Mouse (Mus musculus): ENCODE data around the gene Sspo.
"Not testable (repeated sequence)": the region's sequence is repeated elsewhere in the genome, so short reads cannot be mapped to it uniquely, and the experiment has no call there.

Sspo gene

DNA sequence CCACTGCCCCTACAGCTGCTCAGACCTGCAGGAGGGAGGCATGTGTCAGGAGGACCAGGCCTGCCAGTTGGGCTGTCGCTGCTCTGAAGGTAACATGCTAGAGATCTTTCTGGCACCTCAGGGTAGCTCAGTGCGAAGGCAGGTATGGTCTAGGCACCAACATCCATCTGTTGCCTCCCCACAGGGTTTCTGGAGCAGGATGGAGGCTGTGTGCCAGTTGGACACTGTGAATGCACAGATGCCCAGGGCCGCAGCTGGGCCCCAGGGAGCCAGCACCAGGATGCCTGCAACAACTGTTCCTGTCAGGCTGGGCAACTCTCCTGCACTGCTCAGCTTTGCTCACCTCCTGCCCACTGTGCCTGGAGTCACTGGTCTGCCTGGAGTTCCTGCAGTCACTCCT is 41.7 kb downstream of the Sspo start:
- no peak for DNase-seq

DNA sequence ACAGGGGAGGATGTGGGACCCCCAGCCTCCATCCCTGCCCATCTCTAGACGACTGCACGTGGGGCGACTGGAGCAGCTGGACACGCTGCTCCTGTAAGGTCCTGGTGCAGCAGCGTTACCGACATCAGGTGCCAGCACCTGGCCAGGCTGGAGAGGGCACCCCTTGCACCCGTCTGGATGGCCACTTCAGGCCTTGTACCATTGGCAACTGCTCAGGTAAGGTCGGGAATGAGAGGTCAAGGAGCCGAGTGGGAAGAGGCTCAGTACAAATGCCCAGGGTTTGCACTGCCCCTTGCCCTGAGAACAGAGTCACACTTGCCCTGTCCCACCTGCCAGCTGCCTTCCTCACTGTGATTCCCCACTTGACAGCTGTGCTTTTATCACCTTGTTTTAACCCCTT is 43.3 kb downstream of the Sspo start:
- DNase-seq = no peak

DNA sequence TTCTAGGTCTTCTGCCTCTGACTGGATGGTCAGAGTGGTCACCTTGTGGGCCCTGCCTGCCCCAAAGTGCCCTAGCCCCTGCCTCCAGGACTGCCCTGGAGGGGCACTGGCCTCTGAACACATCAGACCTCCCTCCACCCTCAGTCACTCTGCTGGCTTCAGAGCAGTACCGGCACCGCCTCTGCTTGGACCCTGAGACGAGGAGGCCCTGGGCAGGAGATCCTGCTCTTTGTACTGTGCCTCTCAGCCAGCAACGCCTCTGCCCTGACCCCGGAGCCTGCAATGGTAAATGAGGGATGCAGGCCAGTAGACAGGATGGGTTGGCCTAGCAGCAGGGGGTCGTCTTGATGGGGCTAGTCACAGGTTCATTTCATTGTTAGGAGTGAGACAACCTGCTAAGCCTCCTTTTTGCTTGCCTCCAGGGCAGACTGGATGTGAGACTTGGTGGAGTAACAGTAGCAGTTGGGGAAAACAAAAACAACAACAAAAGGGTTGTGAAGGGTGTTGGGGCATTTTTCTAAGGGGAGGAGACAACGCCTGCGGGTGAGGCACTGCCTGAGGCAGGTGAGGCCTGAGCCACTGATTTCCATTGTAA is 45.2 kb downstream of the Sspo start:
- peak; percentile 16 for DNase-seq

DNA sequence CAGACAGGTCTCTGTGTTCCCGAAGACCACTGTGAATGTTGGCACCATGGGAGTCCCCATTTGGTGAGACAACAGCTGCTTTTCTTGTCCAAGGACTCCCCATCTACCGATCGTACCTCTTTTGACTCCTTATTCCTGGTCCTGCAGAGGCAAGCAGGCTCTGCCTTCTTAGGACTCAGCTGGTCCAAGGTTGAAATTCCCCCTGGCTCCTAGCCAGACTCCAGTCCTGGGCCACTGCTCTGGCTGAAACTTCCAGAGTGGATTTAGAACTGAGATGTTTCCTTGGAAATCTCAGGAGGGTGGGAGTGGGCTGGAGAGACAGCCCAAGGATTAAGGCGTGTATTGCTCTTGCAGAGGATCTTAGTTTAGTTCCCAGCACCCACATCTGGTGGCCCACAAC is 49.5 kb downstream of the Sspo start:
- no peak for DNase-seq

- DNase-seq = no peak
Observed at GRCm38 (mm10) chr6:48503847-48504240, 55.8 kb downstream of the Sspo start.

DNA sequence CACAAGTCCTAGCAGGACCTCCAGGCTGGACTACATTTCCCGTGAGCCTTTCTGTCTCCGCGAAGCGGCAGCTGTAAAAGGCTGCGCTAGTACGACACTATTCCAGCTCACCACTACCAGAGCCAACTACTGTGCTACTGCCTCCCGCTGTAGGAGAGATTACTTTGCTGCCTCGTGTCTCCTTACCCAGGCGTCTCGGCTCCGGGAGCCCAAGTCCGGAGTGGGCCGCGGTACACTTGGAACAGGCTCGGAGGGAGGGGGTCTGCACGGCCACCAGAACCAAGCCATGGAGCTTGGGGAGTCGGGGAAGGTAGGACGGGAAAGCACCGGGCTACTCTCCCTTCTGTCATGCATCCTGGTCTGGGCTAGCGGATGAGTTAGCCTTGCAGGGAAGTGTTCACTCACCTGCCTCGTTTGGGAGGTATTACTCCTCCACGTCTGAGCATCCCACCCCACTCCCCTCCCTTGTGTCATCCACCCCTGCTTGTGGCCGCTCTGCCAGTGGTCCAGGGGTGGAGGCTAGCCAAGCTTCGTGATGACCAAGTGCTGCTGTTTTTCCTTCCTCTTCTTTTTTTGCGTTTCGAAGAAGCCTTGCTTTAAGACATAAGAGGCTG is 56.3 kb downstream of the Sspo start:
- DNase-seq = peak; percentile 90

DNA sequence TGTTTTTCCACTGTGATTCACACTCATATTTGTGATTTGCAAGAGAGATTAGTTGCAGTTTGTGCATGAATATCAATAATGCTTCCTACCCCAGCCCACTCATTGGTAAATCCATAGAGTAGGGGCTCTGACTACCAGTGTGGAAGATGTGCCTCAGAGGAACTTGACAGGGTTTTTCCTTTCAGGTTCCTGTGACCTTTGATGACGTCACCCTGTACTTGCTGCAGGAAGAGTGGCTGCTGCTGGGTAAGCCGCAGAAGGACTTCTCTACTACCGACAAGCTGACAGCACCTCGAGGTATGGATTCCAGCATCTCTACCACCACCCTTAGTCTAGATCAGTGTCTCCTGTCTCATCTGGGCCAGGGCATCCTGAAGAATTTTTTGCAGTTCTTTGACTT is 60.1 kb downstream of the Sspo start:
- DNase-seq = no peak

DNA sequence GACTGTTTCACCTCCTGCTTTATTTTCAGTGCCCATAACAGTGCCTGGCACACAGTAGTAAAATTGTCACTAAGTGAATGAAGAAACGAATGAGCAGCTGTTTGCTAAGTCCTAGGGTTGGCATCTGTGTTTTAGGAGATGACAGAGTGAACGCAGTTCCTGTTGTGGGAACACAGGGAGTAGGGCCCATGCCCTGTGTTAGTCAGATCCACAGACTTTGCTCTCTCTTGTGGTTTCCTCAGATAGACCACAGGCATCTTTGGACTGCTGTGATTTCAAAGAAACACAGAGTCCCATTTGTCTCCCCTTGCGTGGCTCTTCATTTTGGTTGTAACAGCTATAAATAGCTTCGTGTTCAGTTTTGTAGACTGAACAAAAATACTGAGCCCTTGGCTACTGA is 62.4 kb downstream of the Sspo start:
- no peak for DNase-seq

DNA sequence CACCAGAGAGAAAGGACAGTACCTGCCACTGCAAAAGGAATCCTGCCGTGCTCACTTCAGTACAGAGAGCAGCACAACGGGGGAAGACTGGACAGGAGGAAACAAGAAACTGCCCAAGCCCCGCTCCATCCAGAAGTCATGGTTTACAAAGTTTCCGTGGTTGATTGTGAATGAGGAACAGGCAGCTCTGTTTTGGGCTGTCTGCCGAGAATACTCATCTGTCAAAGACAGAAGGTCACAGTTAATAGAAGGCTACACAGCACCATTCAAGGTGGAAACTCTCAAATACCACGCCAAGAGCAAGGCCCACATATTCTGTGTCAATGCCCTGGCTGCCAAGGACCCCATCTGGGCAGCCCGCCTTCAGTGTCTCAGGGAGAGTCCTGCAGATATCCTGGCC is 63.8 kb downstream of the Sspo start:
- DNase-seq = no peak

- not testable (repeated sequence) for DNase-seq
Observed at GRCm38 (mm10) chr6:48524882-48525281, 76.9 kb downstream of the Sspo start.

GRCm38 (mm10) chr6:48527901-48528300 is 79.9 kb downstream of the Sspo start:
- no peak for DNase-seq

DNA sequence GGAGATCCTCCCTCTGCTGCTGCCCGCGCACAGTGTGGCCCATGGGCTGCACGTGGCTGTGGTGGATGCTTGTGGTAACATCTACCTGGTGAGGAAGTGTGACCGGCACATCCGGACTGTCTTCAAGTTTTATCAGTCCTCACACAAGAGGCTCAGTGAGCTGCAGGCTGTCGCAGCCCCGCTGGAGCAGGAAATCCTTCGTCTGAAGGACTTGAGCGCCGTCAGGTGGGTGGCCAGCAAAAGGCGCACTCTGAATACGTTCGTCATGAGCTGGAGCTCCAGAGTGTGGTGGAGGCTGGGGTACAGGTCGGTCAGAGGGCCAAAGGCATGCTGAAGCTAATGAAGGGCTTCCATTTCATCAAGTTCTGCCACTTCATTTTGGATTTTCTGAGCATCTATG is 81.2 kb downstream of the Sspo start:
- DNase-seq = peak; percentile 5

DNA sequence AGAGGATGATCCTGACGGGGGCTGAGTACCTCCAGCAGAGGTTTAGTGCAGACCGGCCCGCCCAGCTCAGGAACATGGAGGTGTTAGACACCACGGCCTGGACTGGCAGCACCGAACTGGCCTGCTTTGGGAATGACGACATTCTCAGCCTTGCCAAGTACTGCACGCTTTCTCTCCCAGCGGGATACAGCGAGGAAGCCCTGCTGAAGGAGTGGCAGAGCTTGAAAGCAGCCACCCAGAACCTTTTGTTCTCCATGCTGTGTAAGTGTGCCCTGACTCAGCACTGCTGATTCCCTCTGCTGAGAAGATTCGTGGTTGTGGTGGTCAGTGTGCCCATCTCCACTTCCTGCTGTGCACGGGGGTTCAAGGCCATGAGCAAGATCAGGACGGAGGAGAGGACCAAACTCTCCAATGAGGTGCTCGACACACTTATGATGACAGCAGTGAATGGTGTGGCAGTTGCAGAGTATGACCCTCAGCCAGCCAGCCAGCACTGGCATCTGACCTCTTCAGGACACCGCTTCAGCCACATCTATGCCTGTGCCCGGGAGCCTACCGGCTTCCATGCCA is 81.9 kb downstream of the Sspo start:
- DNase-seq = no peak

DNA sequence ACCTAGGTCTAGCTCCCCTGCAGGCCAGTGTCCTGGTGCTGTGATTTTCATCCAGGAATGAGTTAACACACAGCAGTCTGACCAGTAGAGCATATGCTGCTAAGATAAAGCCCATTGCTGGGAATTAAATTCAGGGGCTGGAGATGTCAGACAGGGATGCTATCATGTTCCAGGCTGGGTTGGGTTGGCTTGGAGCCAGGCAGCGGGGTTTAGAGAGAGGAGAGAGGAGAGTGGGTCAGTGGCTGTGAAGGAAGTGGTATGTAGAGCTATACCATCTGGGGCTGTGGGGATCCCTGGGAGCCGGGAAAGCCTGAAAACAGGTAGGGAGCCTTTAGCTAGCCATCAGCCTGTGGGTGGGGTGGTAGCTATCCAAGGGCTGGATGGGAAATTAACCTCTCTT is 82.8 kb downstream of the Sspo start:
- DNase-seq = peak; percentile 3

DNA sequence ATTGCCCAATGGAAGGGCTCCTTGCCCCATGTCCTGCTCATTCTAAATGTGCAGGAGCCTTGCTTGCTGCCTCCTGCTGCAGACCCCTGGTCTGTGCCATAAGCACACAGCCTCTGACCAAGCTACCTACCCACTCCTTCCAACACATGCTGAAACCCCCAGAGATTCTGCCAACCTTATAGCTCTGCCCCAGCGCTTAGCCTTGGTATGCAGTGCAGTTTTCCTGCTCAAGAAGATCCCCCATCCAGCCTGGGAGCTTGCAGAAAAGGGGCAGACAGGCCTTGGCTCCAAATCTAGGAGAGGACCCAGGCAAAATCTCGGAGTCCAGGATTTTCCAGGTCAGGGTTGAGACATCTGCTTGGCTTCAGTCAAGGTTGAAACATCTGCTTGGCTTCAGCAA is 85.4 kb downstream of the Sspo start:
- no peak for DNase-seq

- DNase-seq = no peak
Observed at GRCm38 (mm10) chr6:48534913-48535312, 86.9 kb downstream of the Sspo start.

GRCm38 (mm10) chr6:48536091-48536490 is 88.1 kb downstream of the Sspo start:
- no peak for DNase-seq

- peak; percentile 96 for DNase-seq
Observed at GRCm38 (mm10) chr6:48537105-48537954, 89.3 kb downstream of the Sspo start, which contains the start of gene Atp6v0e2. Gene Atp6v0e2 (plus strand): TSS chr6:48537615.

DNA sequence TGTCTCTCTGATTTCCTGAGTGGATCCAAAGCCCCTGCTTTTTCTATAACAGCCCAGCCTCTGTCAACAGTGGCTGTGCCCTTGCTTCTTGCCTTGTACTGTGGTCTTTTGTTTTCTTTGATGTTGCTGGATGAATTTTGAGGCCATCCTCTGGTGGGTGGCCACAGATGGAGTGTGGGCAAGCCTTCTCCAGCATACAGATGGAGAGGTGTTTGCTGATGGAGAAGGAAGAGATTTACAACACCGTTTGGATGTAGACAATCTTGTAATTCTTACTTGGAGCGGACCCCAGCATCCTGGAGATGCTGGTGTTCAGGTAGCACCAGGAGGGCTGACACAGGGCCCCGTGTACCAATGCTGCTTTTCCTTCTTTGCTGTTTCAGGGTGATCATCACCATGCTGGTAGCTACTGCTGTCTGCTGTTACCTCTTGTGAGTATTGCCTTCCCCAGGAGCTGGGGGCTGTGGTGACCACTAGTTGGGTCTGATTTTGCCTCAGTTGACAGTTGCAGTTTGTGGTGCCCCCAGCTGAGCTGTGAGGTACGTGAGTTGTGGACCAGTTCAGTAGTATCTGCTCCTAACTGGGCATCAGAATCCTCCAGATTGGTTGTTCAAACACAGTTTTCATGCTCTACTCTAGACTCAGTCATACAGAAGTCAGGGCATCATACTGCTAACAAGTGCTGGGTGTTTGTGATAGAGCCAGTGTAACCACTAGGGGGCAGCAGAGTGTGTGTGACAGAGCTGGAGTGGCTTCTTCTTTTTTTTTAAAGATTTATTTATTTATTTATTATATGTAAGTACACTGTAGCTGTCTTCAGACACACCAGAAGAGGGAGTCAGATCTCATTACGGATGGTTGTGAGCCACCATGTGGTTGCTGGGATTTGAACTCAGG is 91.1 kb downstream of the Sspo start:
- DNase-seq = peak; percentile 87

- no peak for DNase-seq
Observed at GRCm38 (mm10) chr6:48539860-48540259, 91.8 kb downstream of the Sspo start.

GRCm38 (mm10) chr6:48540721-48541120 is 92.7 kb downstream of the Sspo start:
- no peak for DNase-seq

DNA sequence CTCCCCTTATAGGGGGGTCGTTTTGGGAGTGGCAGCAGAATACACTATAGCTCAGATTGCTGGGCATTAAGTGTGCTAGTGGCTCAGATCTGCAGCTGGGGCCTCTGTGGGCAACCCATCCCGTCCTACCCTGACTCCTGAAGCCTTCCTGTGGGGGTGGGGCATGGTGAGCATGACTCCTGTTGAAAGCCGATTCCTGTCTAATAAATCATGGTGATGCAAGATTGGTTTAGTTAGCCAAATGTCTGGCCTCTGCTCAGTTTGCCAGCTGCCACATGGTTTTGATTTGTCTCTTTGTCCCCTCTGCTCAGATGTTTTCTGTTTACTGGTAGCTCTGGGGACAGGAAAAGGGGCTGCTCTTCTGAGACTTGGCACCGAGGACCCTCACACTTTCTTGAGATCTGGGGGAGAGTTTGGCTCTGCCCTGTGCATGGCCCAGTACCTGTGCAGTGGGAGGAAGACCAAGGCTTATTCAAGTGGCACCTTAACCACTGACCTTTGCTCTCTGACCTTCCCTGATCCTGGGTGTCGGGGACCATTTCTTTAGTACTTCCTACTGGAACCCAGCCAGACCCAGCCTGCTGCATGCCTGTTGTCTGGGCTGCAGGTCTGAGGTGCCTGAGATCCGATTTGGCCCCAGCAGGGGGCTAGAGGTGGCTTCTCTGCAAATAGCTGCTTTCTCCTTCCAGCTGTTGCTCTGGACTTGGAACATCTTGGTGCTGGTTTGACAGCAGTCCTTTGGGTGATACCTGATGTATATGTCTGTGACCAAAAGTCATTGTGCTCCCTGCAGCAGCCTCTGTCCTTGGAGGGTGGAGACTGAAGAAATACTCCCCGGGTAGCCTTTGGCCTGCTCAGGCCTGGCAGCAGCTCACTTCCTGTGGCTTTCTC is 93.8 kb downstream of the Sspo start:
- DNase-seq = no peak
